Comparison of ENCODE assay signal across 16 mouse cellular contexts in the genomic region with DNA sequence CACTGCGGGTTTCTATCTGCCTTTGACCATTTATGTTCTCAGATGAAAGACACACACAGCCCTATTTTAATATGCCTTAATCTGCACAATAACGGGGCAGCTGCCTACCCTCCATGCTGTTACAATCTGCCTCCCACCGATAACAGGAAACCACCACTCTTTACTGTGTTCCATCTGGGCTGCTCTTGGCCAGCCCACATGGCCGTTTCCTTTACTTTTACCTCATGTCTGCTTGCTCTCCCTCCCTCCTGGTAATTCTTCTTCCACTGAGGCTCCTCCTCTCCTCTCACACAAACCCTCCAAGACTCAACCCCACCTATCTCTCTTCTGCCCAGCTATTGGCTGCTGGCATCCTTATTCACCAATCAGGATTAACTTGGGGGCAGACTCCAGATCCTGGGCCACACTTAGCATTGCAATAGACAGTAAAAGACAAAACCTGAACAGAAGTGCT. TPM values are rescaled to one million over a fixed set of nuclear protein-coding genes. Genes with fewer than 3 reads are reported as not detected.
DNase-seq lines count a peak whose midpoint lies in the region; ATAC-seq lines count a peak whose summit lies in the region.
"Had no signal": no experiment of that assay in that cellular context is flagged by ENCODE, and none has a peak within 500 bp of the region (broad histone marks: within the 10 kb centered on the region; RNA-seq: fewer than 3 reads in every experiment).

No protein-coding gene starts in this region.

- H3K4me3 ChIP-seq in hindbrain, embryonic 14.5 days (replicated peaks; ENCODE audit: low read length): no peak overlapping the region
- H3K4me3 ChIP-seq in forebrain, embryonic 11.5 days (ENCODE audit: low read depth, low read length): no peak overlapping the region
- H3K4me3 ChIP-seq: forebrain, embryonic 12.5 days; limb, embryonic 15.5 days; neural tube, embryonic 15.5 days had no signal

- H3K4me2 ChIP-seq in hindbrain, embryonic 14.5 days (replicated peaks): no peak overlapping the region
- no peak overlapping the region for H3K4me2 ChIP-seq in forebrain, embryonic 11.5 days (ENCODE audit: low read depth, low read length, severe bottlenecking)
- H3K4me2 ChIP-seq: forebrain, embryonic 12.5 days; limb, embryonic 15.5 days; neural tube, embryonic 15.5 days had no signal

- DNase-seq in A20 (ENCODE audit: low read depth, low spot score) (peak; percentile 16), ES-CJ7 (ENCODE audit: low read depth, low spot score) (peak; percentile 87)
- no peak for DNase-seq in urinary bladder, adult 18-20 months (ENCODE audit: low spot score in 2 of 2)
- no peak for DNase-seq in hindbrain, embryonic 14.5 days (ENCODE audit: low spot score)
- no peak for DNase-seq in forebrain, embryonic 11.5 days (ENCODE audit: low spot score)
- DNase-seq: adrenal gland, postnatal 14 days; cerebellum, adult 18-20 months; embryo, embryonic 11 days; heart, postnatal 36 days; midbrain, embryonic 14.5 days; right cerebral cortex, postnatal 25 days had no signal

- 70% methylated on average over 4 of the region's 4 CpGs for WGBS in hindbrain, embryonic 14.5 days
- 68% methylated on average over 4 of the region's 4 CpGs for WGBS in forebrain, embryonic 11.5 days

- no peak overlapping the region for H3K9ac ChIP-seq in hindbrain, embryonic 14.5 days
- H3K9ac ChIP-seq in forebrain, embryonic 11.5 days (ENCODE audit: low read length): no peak overlapping the region
- H3K9ac ChIP-seq: forebrain, embryonic 12.5 days; limb, embryonic 15.5 days; neural tube, embryonic 15.5 days had no signal

- H3K9me3 ChIP-seq in hindbrain, embryonic 14.5 days (ENCODE audit: control insufficient read depth, low read length): no peaks in the 10 kb centered on the region
- H3K9me3 ChIP-seq in forebrain, embryonic 11.5 days (ENCODE audit: control insufficient read depth, low read length): no peaks in the 10 kb centered on the region
- H3K9me3 ChIP-seq: forebrain, embryonic 12.5 days; limb, embryonic 15.5 days; neural tube, embryonic 15.5 days had no signal

- H3K4me1 ChIP-seq in hindbrain, embryonic 14.5 days (replicated peaks; ENCODE audit: control insufficient read depth, insufficient read depth, low read length): no peaks in the 10 kb centered on the region
- no peaks in the 10 kb centered on the region for H3K4me1 ChIP-seq in forebrain, embryonic 11.5 days (replicated peaks; ENCODE audit: control insufficient read depth, insufficient read depth, low read length)
- H3K4me1 ChIP-seq: limb, embryonic 15.5 days; neural tube, embryonic 15.5 days had no signal

- no peak overlapping the region for H3K27ac ChIP-seq in hindbrain, embryonic 14.5 days
- no peak overlapping the region for H3K27ac ChIP-seq in forebrain, embryonic 11.5 days (ENCODE audit: low read depth, low read length)
- H3K27ac ChIP-seq: forebrain, embryonic 12.5 days; limb, embryonic 15.5 days; neural tube, embryonic 15.5 days had no signal

- peak; percentile 82 for ATAC-seq in hematopoietic stem cell, adult 5-6 weeks (replicated peaks in 1 of 2; ENCODE audit: insufficient read depth in 1 of 2, low FRiP score in 2 of 2, low TSS enrichment in 1 of 2, low read depth in 1 of 2, poor library complexity in 2 of 2, severe bottlenecking in 2 of 2)
- ATAC-seq in megakaryocyte-erythroid progenitor cell, adult 5-6 weeks (replicated peaks; ENCODE audit: low FRiP score, low TSS enrichment, poor library complexity, severe bottlenecking): peak; percentile 97
- ATAC-seq in hindbrain, embryonic 14.5 days (ENCODE audit: low FRiP score): no peak
- ATAC-seq in forebrain, embryonic 11.5 days (replicated peaks; ENCODE audit: low FRiP score): no peak

- peaks cover 13% of the 10 kb centered on the region for H3K36me3 ChIP-seq in hindbrain, embryonic 14.5 days (replicated peaks; ENCODE audit: control insufficient read depth, insufficient read depth)
- H3K36me3 ChIP-seq in forebrain, embryonic 11.5 days (ENCODE audit: control insufficient read depth, insufficient read depth, low read length): no peaks in the 10 kb centered on the region; the same call in 1 of the 2 replicates

- no peaks in the 10 kb centered on the region for H3K27me3 ChIP-seq in hindbrain, embryonic 14.5 days (ENCODE audit: control insufficient read depth, insufficient read depth, low read length)
- no peaks in the 10 kb centered on the region for H3K27me3 ChIP-seq in forebrain, embryonic 11.5 days (ENCODE audit: control insufficient read depth, insufficient read depth, low read length)
- H3K27me3 ChIP-seq: forebrain, embryonic 12.5 days; limb, embryonic 15.5 days; neural tube, embryonic 15.5 days had no signal

RNA-seq across cellular contexts. Expression of gene Scoc, which starts 29.1 kb away (rescaled TPM):
- total RNA-seq in hematopoietic stem cell, adult 5-6 weeks (2017): 65.2 and 86.4 TPM in 2 replicates
- total RNA-seq in megakaryocyte-erythroid progenitor cell, adult 5-6 weeks (2014; fragmentation: Nextera tagmentation): 97.8 and 106 TPM in 2 replicates
- 83.0 and 91.3 TPM in 2 replicates for total RNA-seq in megakaryocyte-erythroid progenitor cell, adult 5-6 weeks (2017)
- 290 and 317 TPM in 2 replicates for polyA plus RNA-seq in hindbrain, embryonic 14.5 days (2014; fragmentation: Nextera tagmentation; extraction: Ambion mirVana)
- polyA plus RNA-seq in forebrain, embryonic 11.5 days (2014; fragmentation: Nextera tagmentation; extraction: Ambion mirVana): 143 and 161 TPM in 2 replicates

RNA-seq across cellular contexts. Expression of gene Clgn, which starts 39.4 kb away (rescaled TPM):
- total RNA-seq in hematopoietic stem cell, adult 5-6 weeks (2017): 0.25 TPM in 1 of 2 replicates, not detected in the other
- total RNA-seq in megakaryocyte-erythroid progenitor cell, adult 5-6 weeks (2014; fragmentation: Nextera tagmentation): 1.1 and 1.2 TPM in 2 replicates
- total RNA-seq in megakaryocyte-erythroid progenitor cell, adult 5-6 weeks (2017): 0.19 and 0.95 TPM in 2 replicates
- polyA plus RNA-seq in hindbrain, embryonic 14.5 days (2014; fragmentation: Nextera tagmentation; extraction: Ambion mirVana): 13.2 and 16.6 TPM in 2 replicates
- polyA plus RNA-seq in forebrain, embryonic 11.5 days (2014; fragmentation: Nextera tagmentation; extraction: Ambion mirVana): 6.0 and 6.3 TPM in 2 replicates
- total RNA-seq: heart, postnatal 36 days had no signal

Comparison
In these comparisons a context has a peak if more than half of its experiments do, and no peak if none do; other contexts are left out.
1. DNase-seq: peak in A20 (single experiment) and ES-CJ7 (single experiment); none in urinary bladder, adult 18-20 months (0 of 2), hindbrain, embryonic 14.5 days (single experiment) and forebrain, embryonic 11.5 days (single experiment).
2. ATAC-seq: peak in hematopoietic stem cell, adult 5-6 weeks (2 of 2) and megakaryocyte-erythroid progenitor cell, adult 5-6 weeks (single experiment); none in hindbrain, embryonic 14.5 days (single experiment) and forebrain, embryonic 11.5 days (single experiment).